Mouse (Mus musculus): ENCODE results near the gene Rnf227. TPM values are rescaled to one million over a fixed set of nuclear protein-coding genes. Genes with fewer than 3 reads are reported as not detected.

The Rnf227 gene
- polyA plus RNA-seq, 1 experiment = 5.7 TPM

GRCm38 (mm10) chr11:69381356-69381755 is 41.1 kb downstream of the Rnf227 start:
- no peaks in the 10 kb centered on the region for H3K4me1 ChIP-seq (ENCODE audit: control insufficient read depth, insufficient read depth, low read length)
- peaks cover 2% of the 10 kb centered on the region; the same call in 1 of the 2 replicates for H3K36me3 ChIP-seq (ENCODE audit: control insufficient read depth, insufficient read depth, low read length)
- H3K4me3 ChIP-seq (ENCODE audit: control insufficient read depth, low read depth, low read length) = no peak overlapping the region
- H3K27ac ChIP-seq (ENCODE audit: control insufficient read depth, insufficient read depth, low read depth, low read length) = no peak overlapping the region
- TF ChIP-seq POLR2A (IDR thresholded peaks at IDR 0.05; ENCODE audit: control insufficient read depth, low read depth, low read length) (no peak), CTCF (IDR thresholded peaks at IDR 0.05; ENCODE audit: control insufficient read depth, insufficient read depth, insufficient replicate concordance, low read depth, low read length) (no peak)
- H3K27me3 ChIP-seq (ENCODE audit: control insufficient read depth, insufficient read depth, low read length) = no peaks in the 10 kb centered on the region

- H3K27me3 ChIP-seq (ENCODE audit: control insufficient read depth, insufficient read depth, low read length) = no peaks in the 10 kb centered on the region
- no peaks in the 10 kb centered on the region for H3K4me1 ChIP-seq (ENCODE audit: control insufficient read depth, insufficient read depth, low read length)
- TF ChIP-seq POLR2A (IDR thresholded peaks at IDR 0.05; ENCODE audit: control insufficient read depth, low read depth, low read length) (no peak), CTCF (IDR thresholded peaks at IDR 0.05; ENCODE audit: control insufficient read depth, insufficient read depth, insufficient replicate concordance, low read depth, low read length) (no peak)
- no peak overlapping the region for H3K27ac ChIP-seq (ENCODE audit: control insufficient read depth, insufficient read depth, low read depth, low read length)
- peaks cover 2% of the 10 kb centered on the region; the same call in 1 of the 2 replicates for H3K36me3 ChIP-seq (ENCODE audit: control insufficient read depth, insufficient read depth, low read length)
- H3K4me3 ChIP-seq (ENCODE audit: control insufficient read depth, low read depth, low read length) = no peak overlapping the region
Observed at GRCm38 (mm10) chr11:69382478-69383105, 42.3 kb downstream of the Rnf227 start.

GRCm38 (mm10) chr11:69384979-69385378 is 44.7 kb downstream of the Rnf227 start:
- no peaks in the 10 kb centered on the region for H3K36me3 ChIP-seq (ENCODE audit: control insufficient read depth, insufficient read depth, low read length)
- H3K27me3 ChIP-seq (ENCODE audit: control insufficient read depth, insufficient read depth, low read length) = no peaks in the 10 kb centered on the region
- no peak overlapping the region for H3K27ac ChIP-seq (ENCODE audit: control insufficient read depth, insufficient read depth, low read depth, low read length)
- no peak overlapping the region for H3K4me3 ChIP-seq (ENCODE audit: control insufficient read depth, low read depth, low read length)
- no peaks in the 10 kb centered on the region for H3K4me1 ChIP-seq (ENCODE audit: control insufficient read depth, insufficient read depth, low read length)
- no peak for TF ChIP-seq CTCF (IDR thresholded peaks at IDR 0.05; ENCODE audit: control insufficient read depth, insufficient read depth, insufficient replicate concordance, low read depth, low read length)
- TF ChIP-seq POLR2A (IDR thresholded peaks at IDR 0.05; ENCODE audit: control insufficient read depth, low read depth, low read length) = no peak

DNA sequence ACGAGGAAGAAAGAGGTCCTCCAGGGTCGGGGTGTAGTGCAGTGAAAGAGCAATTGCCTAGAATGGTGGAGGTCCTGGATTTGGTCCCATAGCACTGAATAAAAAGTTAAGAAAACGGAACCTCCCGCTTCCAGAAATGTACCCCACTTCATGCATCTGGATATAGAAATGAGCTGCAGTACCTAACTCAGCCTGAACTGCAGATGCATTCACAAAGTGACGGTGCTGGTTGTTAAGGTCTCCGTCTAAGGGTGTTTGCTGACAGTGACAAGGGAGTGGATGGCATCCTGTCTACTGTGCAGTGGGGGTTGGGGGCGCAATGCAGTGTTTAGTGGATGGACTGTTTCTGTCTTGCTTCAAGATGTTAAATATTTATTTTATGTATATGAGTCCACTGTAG is 46.5 kb downstream of the Rnf227 start:
- TF ChIP-seq CTCF (IDR thresholded peaks at IDR 0.05; ENCODE audit: control insufficient read depth, insufficient read depth, insufficient replicate concordance, low read depth, low read length) = no peak
- TF ChIP-seq POLR2A (IDR thresholded peaks at IDR 0.05; ENCODE audit: control insufficient read depth, low read depth, low read length) = no peak
- H3K27ac ChIP-seq (ENCODE audit: control insufficient read depth, insufficient read depth, low read depth, low read length) = no peak overlapping the region
- no peak overlapping the region for H3K4me3 ChIP-seq (ENCODE audit: control insufficient read depth, low read depth, low read length)
- H3K36me3 ChIP-seq (ENCODE audit: control insufficient read depth, insufficient read depth, low read length) = no peaks in the 10 kb centered on the region
- no peaks in the 10 kb centered on the region for H3K27me3 ChIP-seq (ENCODE audit: control insufficient read depth, insufficient read depth, low read length)
- no peaks in the 10 kb centered on the region for H3K4me1 ChIP-seq (ENCODE audit: control insufficient read depth, insufficient read depth, low read length)

DNA sequence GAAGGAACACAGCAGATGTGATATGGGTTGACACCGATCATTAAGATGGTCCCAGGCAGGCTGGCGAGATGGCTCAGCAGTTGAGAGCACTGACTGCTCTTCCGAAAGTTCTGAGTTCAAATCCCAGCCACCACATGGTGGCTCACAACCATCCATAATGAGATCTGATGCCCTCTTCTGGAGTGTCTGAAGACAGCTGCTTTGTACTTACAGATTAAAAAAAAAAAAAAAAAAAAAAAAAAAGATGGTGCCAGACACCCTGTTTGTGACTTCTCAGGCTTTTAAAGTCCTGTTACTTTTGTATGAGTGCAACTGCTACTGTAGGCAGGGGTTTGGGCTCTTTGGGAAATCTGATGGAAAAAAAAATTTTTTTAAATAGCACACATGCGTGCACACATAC is 48.4 kb downstream of the Rnf227 start:
- no peaks in the 10 kb centered on the region for H3K27me3 ChIP-seq (ENCODE audit: control insufficient read depth, insufficient read depth, low read length)
- TF ChIP-seq POLR2A (IDR thresholded peaks at IDR 0.05; ENCODE audit: control insufficient read depth, low read depth, low read length) = no peak
- no peak for TF ChIP-seq CTCF (IDR thresholded peaks at IDR 0.05; ENCODE audit: control insufficient read depth, insufficient read depth, insufficient replicate concordance, low read depth, low read length)
- H3K4me1 ChIP-seq (ENCODE audit: control insufficient read depth, insufficient read depth, low read length) = no peaks in the 10 kb centered on the region
- H3K4me3 ChIP-seq (ENCODE audit: control insufficient read depth, low read depth, low read length) = no peak overlapping the region
- no peak overlapping the region for H3K27ac ChIP-seq (ENCODE audit: control insufficient read depth, insufficient read depth, low read depth, low read length)
- no peaks in the 10 kb centered on the region for H3K36me3 ChIP-seq (ENCODE audit: control insufficient read depth, insufficient read depth, low read length)

DNA sequence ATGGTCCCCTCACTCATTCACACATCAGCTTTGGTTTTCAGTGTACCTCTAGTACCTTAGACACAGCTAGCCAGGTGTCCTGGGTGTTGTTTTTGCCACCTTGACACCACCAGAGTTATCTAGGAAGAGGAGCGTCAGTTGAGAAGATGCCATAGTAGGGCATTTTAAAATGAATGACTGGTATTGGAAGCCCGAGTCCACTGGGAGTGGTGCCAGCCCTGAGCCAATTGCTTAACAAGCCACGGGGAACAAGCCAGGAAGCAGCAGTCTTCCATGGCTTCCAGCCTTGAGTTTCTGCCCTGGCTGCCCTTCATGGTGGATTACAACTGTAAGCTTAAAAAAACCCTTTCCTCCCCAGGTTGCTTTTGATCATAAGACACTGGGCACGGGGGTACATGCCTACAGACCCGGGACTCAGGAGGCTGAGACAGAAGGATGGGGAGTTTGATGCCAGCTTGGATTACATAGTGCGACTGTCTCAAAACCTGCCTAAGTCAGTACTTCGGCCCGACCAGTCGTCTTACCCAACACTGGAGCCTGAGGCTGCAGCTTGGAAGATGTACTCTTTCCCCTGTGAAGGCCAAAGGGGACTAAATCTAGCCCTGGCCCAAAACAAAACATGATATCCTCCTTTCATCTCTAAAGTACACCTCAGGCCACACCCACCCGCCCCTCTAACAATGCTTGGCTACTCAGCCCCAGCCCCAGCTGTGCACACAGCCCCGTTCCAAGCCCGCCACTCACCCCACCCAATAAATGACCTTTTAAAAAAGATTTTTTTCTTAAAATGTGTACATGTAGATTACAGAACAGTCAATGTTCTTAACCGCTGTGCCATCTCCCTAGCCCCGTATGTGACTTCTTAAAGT is 49.5 kb downstream of the Rnf227 start:
- Histone ChIP-seq H3K36me3 (ENCODE audit: control insufficient read depth, insufficient read depth, low read length) (no peaks in the 10 kb centered on the region), H3K27ac (ENCODE audit: control insufficient read depth, insufficient read depth, low read depth, low read length) (no peak overlapping the region), H3K4me3 (ENCODE audit: control insufficient read depth, low read depth, low read length) (no peak overlapping the region), H3K4me1 (ENCODE audit: control insufficient read depth, insufficient read depth, low read length) (no peaks in the 10 kb centered on the region), H3K27me3 (ENCODE audit: control insufficient read depth, insufficient read depth, low read length) (no peaks in the 10 kb centered on the region)
- TF ChIP-seq POLR2A (IDR thresholded peaks at IDR 0.05; ENCODE audit: control insufficient read depth, low read depth, low read length) = no peak
- TF ChIP-seq CTCF (IDR thresholded peaks at IDR 0.05; ENCODE audit: control insufficient read depth, insufficient read depth, insufficient replicate concordance, low read depth, low read length) = no peak

GRCm38 (mm10) chr11:69390400-69391034 is 50.3 kb downstream of the Rnf227 start:
- H3K4me3 ChIP-seq (ENCODE audit: control insufficient read depth, low read depth, low read length) = no peak overlapping the region
- no peak overlapping the region for H3K27ac ChIP-seq (ENCODE audit: control insufficient read depth, insufficient read depth, low read depth, low read length)
- TF ChIP-seq CTCF (IDR thresholded peaks at IDR 0.05; ENCODE audit: control insufficient read depth, insufficient read depth, insufficient replicate concordance, low read depth, low read length) = no peak
- no peak for TF ChIP-seq POLR2A (IDR thresholded peaks at IDR 0.05; ENCODE audit: control insufficient read depth, low read depth, low read length)
- H3K36me3 ChIP-seq (ENCODE audit: control insufficient read depth, insufficient read depth, low read length) = no peaks in the 10 kb centered on the region
- no peaks in the 10 kb centered on the region for H3K4me1 ChIP-seq (ENCODE audit: control insufficient read depth, insufficient read depth, low read length)
- H3K27me3 ChIP-seq (ENCODE audit: control insufficient read depth, insufficient read depth, low read length) = no peaks in the 10 kb centered on the region

Other genes starting within 250 kb of the Rnf227 start
- 103 and 106 TPM in 2 replicates for gene Per1, start 245.2 kb upstream of the Rnf227 start, polyA plus RNA-seq (2012; rRNA removed)
- 0.17 TPM in 2 replicates for gene Hes7, start 220.1 kb upstream of the Rnf227 start, polyA plus RNA-seq (2012; rRNA removed)
- 0.24 and 0.28 TPM in 2 replicates for gene 9130213A22Rik, start 217.9 kb upstream of the Rnf227 start, polyA plus RNA-seq (2012; rRNA removed)
- gene Aloxe3, start 214.6 kb upstream of the Rnf227 start, polyA plus RNA-seq (2012; rRNA removed) = 6.1 and 7.0 TPM in 2 replicates
- gene Alox12b, start 183.5 kb upstream of the Rnf227 start, polyA plus RNA-seq (2012; rRNA removed) = 0.29 and 0.49 TPM in 2 replicates
- gene Alox8, start 142.6 kb upstream of the Rnf227 start, polyA plus RNA-seq (2012; rRNA removed) = 0.05 and 0.06 TPM in 2 replicates
- 0.16 and 0.17 TPM in 2 replicates for gene Gucy2e, start 103.4 kb upstream of the Rnf227 start, polyA plus RNA-seq (2012; rRNA removed)
- gene Cntrob, start 16.7 kb upstream of the Rnf227 start, polyA plus RNA-seq (2012; rRNA removed) = 20.6 and 21.6 TPM in 2 replicates
- 17.9 and 25.5 TPM in 2 replicates for gene Trappc1, start 16.5 kb upstream of the Rnf227 start, polyA plus RNA-seq (2012; rRNA removed)
- 12.1 and 12.2 TPM in 2 replicates for gene Kcnab3, start 14.2 kb upstream of the Rnf227 start, polyA plus RNA-seq (2012; rRNA removed)
- 49.4 and 52.5 TPM in 2 replicates for gene Chd3, start 28.9 kb downstream of the Rnf227 start, polyA plus RNA-seq (2012; rRNA removed)
- gene Naa38, start 55.0 kb downstream of the Rnf227 start, polyA plus RNA-seq (2012; rRNA removed) = 325 and 343 TPM in 2 replicates
- gene Cyb5d1, start 55.2 kb downstream of the Rnf227 start, polyA plus RNA-seq (2012; rRNA removed) = 35.3 and 42.5 TPM in 2 replicates
- gene Tmem88, start 57.8 kb downstream of the Rnf227 start, polyA plus RNA-seq (2012; rRNA removed) = 2.0 and 2.4 TPM in 2 replicates
- 8.0 and 8.6 TPM in 2 replicates for gene Kdm6b, start 73.2 kb downstream of the Rnf227 start, polyA plus RNA-seq (2012; rRNA removed)
- 39.3 and 42.7 TPM in 2 replicates for gene Dnah2, start 208.6 kb downstream of the Rnf227 start, polyA plus RNA-seq (2012; rRNA removed)
- 2.7 and 3.3 TPM in 2 replicates for gene Efnb3, start 219.7 kb downstream of the Rnf227 start, polyA plus RNA-seq (2012; rRNA removed)
- gene Wrap53, start 239.8 kb downstream of the Rnf227 start, polyA plus RNA-seq (2012; rRNA removed) = 9.5 and 9.7 TPM in 2 replicates
- gene Trp53, start 239.9 kb downstream of the Rnf227 start, polyA plus RNA-seq (2012; rRNA removed) = 22.1 TPM in 2 replicates